Comparison of ENCODE assay signal across 9 mouse cellular contexts in genomic region chr8:127128781-127129396, GRCm38 (mm10).
DNase-seq lines count a peak whose midpoint lies in the region; ATAC-seq and TF ChIP-seq lines count a peak whose summit lies in the region.
"Had no signal": no experiment of that assay in that cellular context is flagged by ENCODE, and none has a peak within 500 bp of the region (broad histone marks: within the 10 kb centered on the region; RNA-seq: fewer than 3 reads in every experiment).

No protein-coding gene starts in this region.

- peak overlapping the region; percentile 57; the same call in 1 of the 2 replicates for H3K27ac ChIP-seq in left cerebral cortex, adult 2 months
- peak overlapping the region; percentile 47; the same call in 1 of the 2 replicates for H3K27ac ChIP-seq in heart, embryonic 12.5 days (ENCODE audit: poor library complexity, severe bottlenecking)
- H3K27ac ChIP-seq: macrophage had no signal

- peaks cover 75% of the 10 kb centered on the region for H3K4me1 ChIP-seq in heart, embryonic 12.5 days (replicated peaks)

- H3K9ac ChIP-seq in heart, embryonic 12.5 days = no peak overlapping the region

- 40% methylated on average over 8 of the region's 8 CpGs for WGBS in heart, embryonic 12.5 days

- no peaks in the 10 kb centered on the region for H3K27me3 ChIP-seq in heart, embryonic 12.5 days (replicated peaks)

- no peaks in the 10 kb centered on the region for H3K36me3 ChIP-seq in heart, embryonic 12.5 days

- no peak for TF ChIP-seq CTCF in left cerebral cortex, adult 2 months (IDR thresholded peaks at IDR 0.05)

- ATAC-seq in heart, embryonic 12.5 days (ENCODE audit: insufficient number of reproducible peaks, low FRiP score) = no peak
- no peak for ATAC-seq in megakaryocyte-erythroid progenitor cell, adult 5-6 weeks (replicated peaks; ENCODE audit: low FRiP score, low TSS enrichment, poor library complexity, severe bottlenecking)
- ATAC-seq in monocyte, adult 5-6 weeks (replicated peaks; ENCODE audit: insufficient number of reproducible peaks, low FRiP score, low TSS enrichment, poor library complexity, severe bottlenecking) = no peak

- H3K9me3 ChIP-seq in heart, embryonic 12.5 days (replicated peaks) = no peaks in the 10 kb centered on the region

- peak overlapping the region; percentile 9 for H3K4me3 ChIP-seq in left cerebral cortex, adult 2 months
- H3K4me3 ChIP-seq in heart, embryonic 12.5 days = no peak overlapping the region

- peak overlapping the region; percentile 35; the same call in 1 of the 2 replicates for H3K4me2 ChIP-seq in heart, embryonic 12.5 days

- peak in 1 of 2 experiments; percentile 24 for DNase-seq in left cerebral cortex, adult 2 months (ENCODE audit: extremely low spot score in 1 of 2, low spot score in 2 of 2)
- DNase-seq in left cerebral cortex, adult 11 months (ENCODE audit: low spot score) = no peak
- DNase-seq in adrenal gland, postnatal 25 days = peak; percentile 61
- DNase-seq in layer of hippocampus, adult 9-10 months (ENCODE audit: low spot score) = peak; percentile 10
- DNase-seq in spleen, adult 18-20 months = no peak

- intact Hi-C loops in left cerebral cortex, adult 2 months (cut with DNase I) = no loop called here

Comparison
In these comparisons a context has a peak if more than half of its experiments do, and no peak if none do; other contexts are left out.
1. DNase-seq: peak in adrenal gland, postnatal 25 days (single experiment) and layer of hippocampus, adult 9-10 months (single experiment); none in left cerebral cortex, adult 11 months (single experiment) and spleen, adult 18-20 months (0 of 2).